ENCODE assay signal across 8 mouse cellular contexts in genomic region chr2:33753630-33754316, GRCm38 (mm10).
DNase-seq lines count a peak whose midpoint lies in the region.

No protein-coding gene starts in this region.

- peak; percentile 97 for DNase-seq in NIH3T3 (ENCODE audit: low read depth)
- DNase-seq in cerebellum, adult 9-10 months = peak; percentile 84
- DNase-seq in forelimb bud, embryonic 11.5 days (ENCODE audit: low read depth, low spot score) = peak; percentile 86
- peak; percentile 86 to 87 for DNase-seq in heart, postnatal 14 days
- DNase-seq in kidney, postnatal 4 days = peak; percentile 86 to 91
- DNase-seq in lung, adult 18-20 months = peak; percentile 92 to 94
- peak; percentile 84 for DNase-seq in ovary, adult 18-20 months (ENCODE audit: low spot score)
- DNase-seq in c-Kit-positive CD71-positive TER-119-positive erythroid progenitor cells, embryonic 14.5 days (ENCODE audit: low spot score) = no peak

- intact Hi-C loops in heart, postnatal 14 days (cut with DNase I) = loop anchor here (5.0 kb wide), 1 partner anchor 154 kb away; no protein-coding TSS in a partner anchor
